Mouse (Mus musculus) kidney, embryonic 15.5 days (tissue): Measurements from ENCODE around the gene Nol11. TPM values are rescaled to one million over a fixed set of nuclear protein-coding genes. Genes with fewer than 3 reads are reported as not detected.

Source experiments
- ATAC-seq: fragments of 200-750 bp; cut with Nextera tagmentation; replicated peaks from 2 replicates; pipeline ENCODE4 v1.8.0; 2017; ENCODE audit warnings: moderate TSS enrichment; ENCODE audit not compliant: low FRiP score
- H3K27ac ChIP-seq: fragments of 300-500 bp; sonication (generic); 2 replicates; pipeline ENCODE4 v1.5.1; 2015; ENCODE audit warnings: mild to moderate bottlenecking, inconsistent platforms
- H3K27me3 ChIP-seq: fragments of 300-500 bp; sonication (generic); 2 replicates; pipeline ENCODE4 v1.6.1; 2015; ENCODE audit warnings: inconsistent platforms
- H3K36me3 ChIP-seq: fragments of 300-500 bp; sonication (generic); 2 replicates; pipeline ENCODE4 v1.6.1; 2015; ENCODE audit warnings: inconsistent platforms
- H3K4me1 ChIP-seq: fragments of 300-500 bp; sonication (generic); 2 replicates; pipeline ENCODE4 v1.6.1; 2015; ENCODE audit warnings: inconsistent platforms
- H3K4me2 ChIP-seq: fragments of 300-500 bp; sonication (generic); 2 replicates; pipeline ENCODE4 v1.6.1; 2015; ENCODE audit warnings: moderate library complexity, mild to moderate bottlenecking, inconsistent platforms
- H3K4me3 ChIP-seq: fragments of 300-500 bp; sonication (generic); replicated peaks from 2 replicates; pipeline ENCODE4 v1.5.1; 2015; ENCODE audit warnings: mild to moderate bottlenecking, inconsistent platforms
- H3K9ac ChIP-seq: fragments of 300-500 bp; sonication (generic); 2 replicates; pipeline ENCODE4 v1.6.1; 2015; ENCODE audit warnings: mild to moderate bottlenecking, inconsistent platforms
- H3K9me3 ChIP-seq: fragments of 300-500 bp; sonication (generic); replicated peaks from 2 replicates; pipeline ENCODE4 v1.6.1; 2016; ENCODE audit warnings: inconsistent platforms
- WGBS: fragments of 180-500 bp; shearing (Covaris S2); methylation state at CpG from one replicate; pipeline ENCODE4 v1.1.7; 2015; ENCODE audit warnings: mixed read lengths; 5-methylcytosine and 5-hydroxymethylcytosine counted together
- polyA plus RNA-seq: library from polyadenylated mRNA; unstranded; fragments of >200 nt; fragmentation: Nextera tagmentation; extraction: Ambion mirVana; gene quantifications from 2 replicates; pipeline ENCODE4 v1.2.1, GENCODE M21; 2015

Gene Nol11
- polyA plus RNA-seq, 1 experiment from 2014 or later = 59.2 TPM

DNA sequence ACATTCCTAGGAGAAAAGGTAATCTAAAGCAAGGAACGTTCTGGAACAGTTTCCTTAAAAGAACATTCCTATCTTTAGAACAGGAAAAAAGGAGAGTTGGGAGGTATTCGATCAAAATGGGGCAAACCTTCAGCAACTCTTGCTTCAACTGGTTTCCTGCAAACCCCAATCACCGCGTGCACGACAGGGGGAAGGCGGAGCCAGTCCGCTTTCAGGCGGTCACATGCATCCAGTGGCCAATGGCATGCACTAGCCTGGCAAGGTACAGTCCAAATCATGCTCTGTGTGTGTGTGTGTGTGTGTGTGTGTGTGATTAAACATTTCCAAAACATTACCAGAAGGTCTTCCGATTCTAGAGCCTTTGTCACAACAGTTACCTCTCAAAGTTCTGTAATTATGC lies 25.9 kb upstream of the Nol11 start:
- no peaks in the 10 kb centered on the region for H3K27me3 ChIP-seq

DNA sequence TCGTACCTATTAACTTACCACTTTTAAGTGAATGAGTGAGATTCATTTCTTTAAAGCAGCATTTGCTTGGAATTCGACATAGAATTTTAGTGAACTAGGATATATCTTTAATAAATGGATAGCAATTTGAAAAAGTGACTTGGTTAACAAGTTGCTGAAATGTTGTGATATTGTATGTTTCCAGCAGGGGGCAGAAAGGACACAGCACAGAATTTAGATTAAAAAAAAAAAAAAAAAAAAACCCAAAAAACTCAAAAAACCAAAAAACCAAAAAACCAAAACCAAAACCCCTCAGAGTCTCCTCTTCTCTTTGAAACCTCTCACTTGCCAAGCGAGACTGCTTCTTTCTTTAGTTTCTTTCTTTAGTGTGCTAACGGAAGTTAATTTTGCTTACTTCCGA lies 24.6 kb upstream of the Nol11 start:
- no peak overlapping the region for H3K27ac ChIP-seq
- no peak for ATAC-seq
- H3K4me2 ChIP-seq = no peak overlapping the region
- no peaks in the 10 kb centered on the region for H3K27me3 ChIP-seq
- H3K9me3 ChIP-seq = no peaks in the 10 kb centered on the region
- H3K9ac ChIP-seq = no peak overlapping the region
- no peak overlapping the region for H3K4me3 ChIP-seq
- H3K4me1 ChIP-seq = no peaks in the 10 kb centered on the region
- H3K36me3 ChIP-seq = peaks cover 16% of the 10 kb centered on the region
- 74% methylated on average over 5 of the region's 5 CpGs for WGBS

More for the DNA sequence above, 25.9 kb upstream of the Nol11 start:
- Histone ChIP-seq H3K27ac (no peak overlapping the region), H3K4me2 (no peak overlapping the region), H3K36me3 (peaks cover 13% of the 10 kb centered on the region), H3K9ac (no peak overlapping the region), H3K9me3 (no peaks in the 10 kb centered on the region), H3K4me3 (no peak overlapping the region), H3K4me1 (no peaks in the 10 kb centered on the region)
- no peak for ATAC-seq
- WGBS = 87% methylated on average over 9 of the region's 9 CpGs

DNA sequence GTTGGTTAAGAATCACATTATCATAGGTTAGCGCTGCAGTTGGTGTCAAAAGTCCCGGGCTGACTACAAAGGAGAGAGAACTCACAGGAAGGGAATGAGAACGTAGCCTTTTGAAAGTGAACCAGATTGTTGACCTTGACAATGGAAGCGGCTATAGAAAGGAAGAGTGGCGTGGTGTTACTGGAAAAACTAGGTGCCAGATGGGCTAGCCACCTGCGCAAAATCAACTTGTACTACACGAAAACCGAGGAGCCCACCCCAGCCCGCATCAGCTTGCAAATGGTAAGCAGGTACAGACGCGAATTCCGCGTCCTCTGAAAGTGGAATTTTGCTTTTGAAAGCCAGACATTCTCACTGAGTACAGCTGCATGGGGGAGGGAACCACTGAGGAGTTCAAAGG lies 20.6 kb upstream of the Nol11 start:
- H3K27ac ChIP-seq = no peak overlapping the region
- H3K4me2 ChIP-seq = no peak overlapping the region
- H3K9ac ChIP-seq = no peak overlapping the region
- H3K27me3 ChIP-seq = no peaks in the 10 kb centered on the region
- H3K9me3 ChIP-seq = no peaks in the 10 kb centered on the region
- ATAC-seq = no peak
- H3K36me3 ChIP-seq = peaks cover 14% of the 10 kb centered on the region; the same call in 1 of the 2 replicates
- H3K4me3 ChIP-seq = no peak overlapping the region
- no peaks in the 10 kb centered on the region for H3K4me1 ChIP-seq
- 84% methylated on average over 13 of the region's 13 CpGs for WGBS

DNA sequence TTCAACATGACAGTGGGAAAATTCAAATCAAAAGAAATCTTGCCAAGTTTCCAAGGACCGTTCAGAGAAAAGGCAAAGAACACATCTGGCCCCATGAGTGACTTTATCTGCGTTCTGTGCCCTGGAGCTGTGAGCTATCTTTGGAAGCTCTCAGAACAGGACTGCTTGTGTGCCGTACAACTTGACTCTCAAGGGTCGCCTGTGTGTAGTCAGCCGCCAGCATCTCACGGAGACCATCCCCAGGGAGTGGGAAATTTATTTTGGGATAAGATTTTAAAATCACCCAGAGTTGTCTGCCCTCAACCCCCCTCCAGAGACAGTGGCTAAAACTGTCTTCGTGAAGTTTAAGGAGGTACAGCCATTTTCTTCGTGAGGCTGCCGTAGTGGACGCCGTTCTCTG lies 12.6 kb upstream of the Nol11 start:
- WGBS = 84% methylated on average over 11 of the region's 11 CpGs
- H3K4me2 ChIP-seq = no peak overlapping the region
- ATAC-seq = no peak
- no peaks in the 10 kb centered on the region; the same call in 1 of the 2 replicates for H3K9me3 ChIP-seq
- H3K27ac ChIP-seq = no peak overlapping the region
- no peak overlapping the region for H3K4me3 ChIP-seq
- no peaks in the 10 kb centered on the region for H3K36me3 ChIP-seq
- H3K9ac ChIP-seq = no peak overlapping the region
- no peaks in the 10 kb centered on the region for H3K27me3 ChIP-seq
- H3K4me1 ChIP-seq = no peaks in the 10 kb centered on the region

DNA sequence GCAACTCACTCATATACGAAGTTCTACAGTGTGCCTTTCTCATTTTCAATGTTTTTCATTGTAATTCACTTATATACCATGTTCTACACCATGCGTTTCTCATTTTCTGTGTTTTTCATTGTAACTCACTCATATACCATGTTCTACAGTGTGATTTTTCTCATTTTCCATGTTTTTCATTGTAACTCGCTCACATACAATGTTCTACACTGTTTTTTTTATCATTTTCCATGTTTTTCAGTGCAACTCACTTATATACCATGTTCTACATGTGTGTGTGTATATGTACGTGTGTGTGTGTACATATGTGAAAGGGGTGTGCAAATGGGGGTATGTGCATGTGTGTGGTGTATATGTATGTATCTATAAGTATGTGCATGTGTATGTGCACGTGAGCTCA lies 10.1 kb upstream of the Nol11 start:
- Histone ChIP-seq H3K9ac (no peak overlapping the region), H3K4me3 (no peak overlapping the region), H3K27me3 (no peaks in the 10 kb centered on the region), H3K9me3 (no peaks in the 10 kb centered on the region; the same call in 1 of the 2 replicates), H3K36me3 (no peaks in the 10 kb centered on the region), H3K4me2 (no peak overlapping the region), H3K27ac (no peak overlapping the region), H3K4me1 (no peaks in the 10 kb centered on the region)
- 80% methylated on average over 5 of the region's 5 CpGs for WGBS
- ATAC-seq = no peak

DNA sequence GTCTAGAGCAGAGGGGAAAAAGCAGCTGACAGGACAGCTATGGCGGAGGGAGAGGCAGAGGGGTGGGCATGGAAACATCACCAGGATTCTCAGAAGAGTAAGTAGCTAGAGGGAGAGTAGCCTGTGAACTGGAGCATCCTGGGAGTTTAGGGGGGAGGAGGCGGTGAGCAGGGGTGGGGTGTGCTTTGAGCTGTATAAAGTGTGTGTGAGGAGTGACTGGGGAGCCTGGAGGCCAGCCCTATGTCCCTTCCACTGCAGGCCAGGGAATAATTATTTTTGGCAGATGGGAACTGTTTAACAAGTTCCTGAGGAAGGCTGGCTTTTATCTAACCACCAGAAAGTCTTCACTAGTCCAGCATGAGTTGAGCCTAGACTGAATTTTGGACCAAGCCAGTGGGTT lies 6.2 kb upstream of the Nol11 start:
- ATAC-seq = no peak
- no peak overlapping the region for H3K27ac ChIP-seq
- no peak overlapping the region for H3K9ac ChIP-seq
- H3K9me3 ChIP-seq = no peaks in the 10 kb centered on the region
- H3K4me1 ChIP-seq = no peaks in the 10 kb centered on the region
- H3K4me3 ChIP-seq = no peak overlapping the region
- H3K4me2 ChIP-seq = no peak overlapping the region
- WGBS = 62% methylated on average over 2 of the region's 2 CpGs
- no peaks in the 10 kb centered on the region for H3K36me3 ChIP-seq
- H3K27me3 ChIP-seq = no peaks in the 10 kb centered on the region

DNA sequence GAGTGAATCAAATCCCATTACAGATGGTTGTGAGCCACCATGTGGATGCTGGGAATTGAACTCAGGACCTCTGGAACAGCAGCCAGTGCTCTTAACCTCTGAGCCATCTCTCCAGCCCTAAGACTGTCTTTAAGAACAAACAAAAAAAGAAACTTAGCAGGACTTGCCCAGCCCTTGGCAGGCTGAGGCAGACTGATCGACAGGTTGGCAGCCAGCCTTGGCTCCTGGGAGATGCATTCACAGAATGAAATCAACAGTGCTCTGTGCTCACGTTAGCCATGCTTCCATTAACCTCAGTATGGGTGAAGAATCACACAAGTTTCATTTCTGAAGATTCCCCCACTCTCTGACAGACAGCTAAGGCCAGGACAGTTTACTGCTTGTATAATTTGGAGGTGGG lies 1.2 kb upstream of the Nol11 start:
- Histone ChIP-seq H3K4me1 (peaks cover 6% of the 10 kb centered on the region), H3K4me2 (no peak overlapping the region), H3K36me3 (peaks cover 11% of the 10 kb centered on the region), H3K27ac (no peak overlapping the region), H3K27me3 (no peaks in the 10 kb centered on the region), H3K9me3 (no peaks in the 10 kb centered on the region), H3K4me3 (no peak overlapping the region), H3K9ac (no peak overlapping the region)
- WGBS = 87% methylated on average over 2 of the region's 2 CpGs
- no peak for ATAC-seq

DNA sequence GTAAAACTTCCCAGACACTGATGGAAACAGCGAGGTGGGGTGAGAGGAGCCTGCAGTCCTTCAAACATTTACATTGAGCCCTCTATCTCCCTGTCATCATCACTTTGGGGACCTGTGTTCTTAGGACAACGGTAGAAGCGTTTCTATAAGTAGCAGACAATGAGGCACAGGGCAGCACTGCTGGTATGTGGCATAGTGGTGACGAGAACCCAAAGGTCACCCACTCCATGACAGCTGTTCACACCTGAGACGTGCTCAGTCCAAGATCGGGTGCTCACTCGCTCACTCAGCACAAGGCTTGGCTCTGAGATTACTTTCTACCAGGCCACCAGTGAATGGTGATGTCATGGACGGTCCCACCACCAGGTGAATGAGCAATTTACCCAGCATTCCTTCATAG lies 5.4 kb downstream of the Nol11 start:
- peaks cover 74% of the 10 kb centered on the region for H3K36me3 ChIP-seq
- 85% methylated on average over 8 of the region's 8 CpGs for WGBS

DNA sequence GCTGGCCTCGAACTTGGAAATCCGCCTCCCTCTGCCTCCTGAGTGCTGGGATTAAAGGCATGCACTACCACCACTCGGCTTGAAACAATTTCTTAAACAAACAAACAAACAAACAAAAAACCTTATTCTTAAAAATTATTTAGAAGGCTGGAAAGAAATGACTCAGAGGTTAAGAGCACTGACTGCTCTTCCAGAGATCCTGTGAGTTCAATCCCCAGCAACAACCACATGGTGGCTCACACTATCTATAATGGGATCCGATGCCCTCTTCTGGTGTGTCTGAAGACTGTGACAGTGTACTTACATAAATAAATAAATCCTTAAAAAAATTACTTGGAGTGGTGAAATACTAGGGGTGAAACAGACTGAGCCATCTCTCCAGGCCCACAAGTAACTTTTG lies 28.0 kb downstream of the Nol11 start:
- no peak overlapping the region for H3K4me2 ChIP-seq
- H3K9ac ChIP-seq = no peak overlapping the region
- no peaks in the 10 kb centered on the region for H3K4me1 ChIP-seq
- no peak overlapping the region for H3K27ac ChIP-seq
- no peaks in the 10 kb centered on the region for H3K27me3 ChIP-seq
- peaks cover 11% of the 10 kb centered on the region for H3K36me3 ChIP-seq
- ATAC-seq = no peak
- H3K9me3 ChIP-seq = no peaks in the 10 kb centered on the region
- no peak overlapping the region for H3K4me3 ChIP-seq
- WGBS = 74% methylated on average over 4 of the region's 4 CpGs

More for the DNA sequence above, 5.4 kb downstream of the Nol11 start:
- Histone ChIP-seq H3K9ac (no peak overlapping the region), H3K4me3 (no peak overlapping the region), H3K4me2 (no peak overlapping the region), H3K27me3 (no peaks in the 10 kb centered on the region), H3K4me1 (peaks cover 6% of the 10 kb centered on the region), H3K9me3 (no peaks in the 10 kb centered on the region), H3K27ac (no peak overlapping the region)
- no peak for ATAC-seq

DNA sequence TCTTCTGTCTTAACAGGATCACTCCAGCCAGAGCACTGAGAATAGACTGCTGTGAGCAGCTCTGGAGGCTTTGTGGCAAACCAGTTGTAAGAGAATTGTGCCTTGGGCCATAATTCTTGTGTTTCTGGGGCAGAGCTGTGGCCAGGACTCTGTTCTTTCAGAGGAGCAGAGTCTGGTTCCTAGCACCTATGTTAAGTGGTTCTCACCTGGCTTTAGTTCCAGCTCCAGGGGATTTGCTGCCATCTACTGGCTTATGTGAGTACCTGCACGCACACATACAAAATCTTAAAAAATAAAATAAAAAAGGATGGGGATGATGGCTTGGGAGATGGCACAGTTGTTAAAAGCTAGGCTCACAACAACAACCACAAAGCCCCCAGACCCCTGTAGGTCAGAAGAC lies 30.1 kb downstream of the Nol11 start:
- Histone ChIP-seq H3K27ac (no peak overlapping the region), H3K36me3 (no peaks in the 10 kb centered on the region), H3K9me3 (no peaks in the 10 kb centered on the region), H3K9ac (no peak overlapping the region), H3K4me1 (no peaks in the 10 kb centered on the region), H3K27me3 (no peaks in the 10 kb centered on the region), H3K4me2 (no peak overlapping the region), H3K4me3 (no peak overlapping the region)
- WGBS = 47% methylated on average over 1 of the region's 1 CpGs
- no peak for ATAC-seq

DNA sequence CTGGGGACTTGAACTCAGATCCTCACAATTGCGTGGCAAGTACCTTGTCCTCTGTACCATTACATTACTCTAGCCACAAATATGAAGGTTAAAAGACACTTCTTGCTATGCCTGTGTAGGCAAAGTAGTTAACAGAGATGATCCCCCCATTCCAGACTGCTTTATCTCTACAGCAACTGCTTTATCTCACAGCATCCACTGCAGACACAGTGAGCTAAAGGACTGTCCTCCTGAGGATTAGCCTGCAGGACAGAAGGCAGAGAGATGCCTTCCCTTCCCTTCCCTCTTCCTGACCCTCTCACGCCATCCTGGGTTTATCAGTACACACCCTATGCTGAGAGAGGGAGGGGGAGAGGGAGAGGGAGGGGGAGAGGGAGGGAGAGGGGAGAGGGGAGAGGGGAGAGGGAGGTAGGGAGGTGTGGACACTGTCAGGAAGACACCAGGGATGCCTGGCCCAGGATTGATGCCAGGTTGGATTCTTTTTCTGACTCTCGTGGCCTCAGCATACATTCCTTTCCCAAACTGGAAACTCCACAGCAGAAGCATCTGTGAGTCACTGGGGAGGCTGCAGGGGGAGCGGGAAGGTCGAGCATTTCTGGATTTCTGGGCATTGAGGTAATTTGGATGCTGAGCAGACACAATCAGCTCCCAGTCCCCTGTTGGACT lies 32.1 kb downstream of the Nol11 start:
- no peak overlapping the region for H3K4me3 ChIP-seq
- no peak overlapping the region for H3K27ac ChIP-seq
- no peak overlapping the region for H3K4me2 ChIP-seq
- H3K4me1 ChIP-seq = no peaks in the 10 kb centered on the region
- no peaks in the 10 kb centered on the region for H3K36me3 ChIP-seq
- H3K9me3 ChIP-seq = no peaks in the 10 kb centered on the region
- ATAC-seq = no peak
- H3K27me3 ChIP-seq = no peaks in the 10 kb centered on the region
- 47% methylated on average over 5 of the region's 5 CpGs for WGBS
- H3K9ac ChIP-seq = no peak overlapping the region

DNA sequence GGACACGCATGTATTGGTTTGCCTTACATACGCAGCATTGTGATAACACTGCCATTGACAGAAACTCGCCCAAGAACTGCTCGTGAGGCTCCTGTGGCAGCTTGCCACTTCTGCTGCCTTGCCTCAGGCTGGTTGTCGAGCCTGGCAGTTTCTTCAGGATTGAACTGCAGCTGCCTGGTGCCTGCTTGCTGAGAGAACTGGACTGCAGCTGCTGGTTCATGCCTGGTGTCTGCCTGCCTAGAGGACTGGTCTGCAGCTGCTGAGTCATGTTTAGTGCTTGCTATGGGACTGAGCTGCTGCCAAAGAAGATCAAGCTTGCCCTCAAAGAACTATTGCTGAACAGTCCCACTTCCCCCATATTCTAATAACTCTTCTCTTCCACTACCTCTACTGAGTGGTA lies 33.9 kb downstream of the Nol11 start:
- Histone ChIP-seq H3K4me3 (no peak overlapping the region), H3K9me3 (no peaks in the 10 kb centered on the region), H3K36me3 (no peaks in the 10 kb centered on the region), H3K4me1 (no peaks in the 10 kb centered on the region), H3K9ac (no peak overlapping the region), H3K4me2 (no peak overlapping the region), H3K27me3 (no peaks in the 10 kb centered on the region), H3K27ac (no peak overlapping the region)
- WGBS = 88% methylated on average over 5 of the region's 5 CpGs
- ATAC-seq = no peak

DNA sequence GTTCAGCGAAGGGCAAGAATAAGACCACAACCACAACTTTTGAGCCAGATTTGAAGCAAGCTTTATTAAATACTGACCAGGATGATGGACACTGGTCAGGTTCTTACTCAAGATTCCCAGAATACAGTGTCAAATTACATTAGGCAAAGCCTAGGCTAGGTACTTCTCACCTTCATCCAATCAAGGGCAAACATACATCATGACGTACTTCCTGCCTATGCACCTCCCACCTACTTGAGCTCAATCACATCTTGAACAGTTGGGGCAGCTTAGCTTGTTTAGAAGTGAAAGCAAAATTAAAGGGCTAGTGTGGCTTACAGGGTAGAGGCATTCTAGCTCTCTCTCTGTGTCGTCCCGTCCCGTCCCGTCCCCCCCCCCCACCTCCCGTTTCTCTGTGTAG lies 34.8 kb downstream of the Nol11 start:
- no peaks in the 10 kb centered on the region for H3K27me3 ChIP-seq
- no peak overlapping the region for H3K9ac ChIP-seq
- H3K27ac ChIP-seq = no peak overlapping the region
- H3K9me3 ChIP-seq = no peaks in the 10 kb centered on the region
- no peaks in the 10 kb centered on the region for H3K36me3 ChIP-seq
- no peak overlapping the region for H3K4me2 ChIP-seq
- no peak overlapping the region for H3K4me3 ChIP-seq
- no peaks in the 10 kb centered on the region for H3K4me1 ChIP-seq
- WGBS = 82% methylated on average over 7 of the region's 7 CpGs
- ATAC-seq = no peak
